Mouse (Mus musculus) left cerebral cortex, postnatal 14 days (tissue): ENCODE results near the gene Usp29. TPM values are rescaled to one million over a fixed set of nuclear protein-coding genes. Genes with fewer than 3 reads are reported as not detected.

Source experiments
- DNase-seq, 2 experiments: peaks; one replicate each; pipeline ENCODE4 v3.0.0; 2021 to 2022; ENCODE audit warnings: low spot score in 2 of 2, mixed read lengths in 1 of 2
- intact Hi-C: fragments of 180-260 bp; cut with DNase I; formaldehyde crosslinking; loops from one replicate; pipeline ENCODE4 v1.15.1; 2025
- total RNA-seq, 2 experiments: library from RNA; stranded (reverse); gene quantifications; 2 replicates each; pipeline ENCODE4 v1.2.3; 2021

The Usp29 gene
- total RNA-seq, 2 experiments from 2014 or later: 40.0 to 44.0 TPM

DNA sequence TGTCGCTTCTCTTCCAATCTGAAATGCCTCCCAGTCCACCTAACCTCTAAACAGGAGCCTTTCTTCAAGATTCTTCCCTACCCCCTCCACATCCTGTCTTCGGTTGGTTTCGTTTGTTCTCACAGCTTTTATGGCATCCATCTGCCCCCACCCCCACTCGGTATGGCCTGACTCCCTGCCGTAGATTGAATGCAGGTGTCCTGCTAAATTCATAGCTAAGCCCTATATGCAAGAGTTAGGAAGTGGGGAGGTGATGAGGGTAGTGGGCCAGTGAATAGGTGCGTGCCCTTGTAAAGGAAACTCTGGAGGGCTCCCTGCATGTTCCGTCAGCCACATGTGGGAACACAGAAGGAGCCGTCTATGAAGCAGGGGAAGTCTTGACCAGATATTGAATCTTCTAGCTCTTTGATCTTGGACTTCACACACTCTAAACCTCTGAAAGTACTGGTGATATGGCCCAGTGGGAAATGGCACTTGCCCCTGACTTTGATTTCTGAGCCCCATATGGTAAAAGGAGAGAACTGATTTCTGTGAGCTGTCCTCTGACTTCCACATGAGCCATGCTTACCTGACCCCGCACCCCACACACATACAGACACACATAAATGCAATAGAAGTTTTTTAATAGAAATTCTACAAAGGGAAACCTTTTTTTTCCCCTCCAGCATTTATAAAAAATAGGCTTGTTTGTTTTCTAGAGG is 68.9 kb downstream of the Usp29 start:
- intact Hi-C loops: no loop called here
- no peak for DNase-seq

DNA sequence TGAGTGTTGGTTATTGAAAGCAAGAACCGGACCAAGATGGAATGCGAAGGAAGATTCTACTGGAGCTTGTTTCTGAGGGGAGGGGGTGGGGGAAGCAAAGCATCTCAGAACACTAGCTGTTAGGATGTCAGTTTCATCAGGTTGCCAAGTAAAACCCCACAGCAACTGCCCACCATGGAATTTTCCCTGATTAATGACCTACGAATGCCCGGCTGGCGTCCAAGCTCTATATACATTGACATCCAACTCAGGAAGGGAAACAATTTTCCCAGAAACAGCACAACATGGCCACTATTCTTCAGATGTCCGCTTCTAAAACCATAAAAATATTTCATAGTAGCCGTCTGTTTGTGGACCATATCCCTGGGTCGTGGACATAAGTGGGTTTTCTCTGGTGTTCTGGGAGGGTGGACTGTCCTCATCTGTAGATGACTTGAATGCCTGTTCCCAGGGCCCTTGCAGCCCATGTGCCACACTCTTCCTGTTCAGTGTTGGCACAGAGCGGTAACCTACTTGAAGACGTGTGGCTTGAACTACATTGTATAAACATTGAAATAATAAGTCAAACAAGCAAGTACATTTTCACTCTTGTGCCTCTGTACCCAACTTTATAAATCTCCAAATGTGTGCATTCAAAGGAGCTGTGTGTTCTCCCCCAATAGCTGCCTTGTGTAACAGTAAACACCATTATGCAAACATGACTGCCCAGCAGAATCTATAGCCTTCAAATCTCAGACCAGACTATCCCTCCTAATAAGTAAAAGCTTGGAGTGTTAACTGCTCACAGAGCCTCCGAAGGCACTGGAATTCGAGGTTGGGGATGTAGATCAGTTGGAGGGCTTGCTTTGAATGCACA is 70.4 kb downstream of the Usp29 start:
- DNase-seq: no peak
- intact Hi-C loops: no loop called here

DNA sequence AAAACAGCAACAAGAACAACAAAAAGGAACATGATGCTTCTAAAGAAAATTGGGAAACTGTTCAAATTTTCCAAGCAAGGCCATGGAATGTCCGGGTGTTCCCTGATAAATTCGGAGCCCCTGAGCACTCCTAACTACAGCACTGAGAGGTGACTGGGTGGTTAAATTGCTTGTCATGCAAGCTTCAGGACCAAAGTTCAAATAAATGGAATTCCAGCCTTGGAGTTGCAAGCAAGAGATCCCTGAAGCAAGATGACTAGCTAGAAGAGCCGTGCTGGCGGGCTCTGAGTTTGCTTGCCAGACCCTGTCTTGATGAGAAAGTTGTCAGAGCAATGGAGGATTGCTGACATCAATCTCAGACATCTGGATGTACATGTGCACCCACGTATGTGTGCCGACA is 71.3 kb downstream of the Usp29 start:
- intact Hi-C loops: no loop called here
- no peak for DNase-seq

DNA sequence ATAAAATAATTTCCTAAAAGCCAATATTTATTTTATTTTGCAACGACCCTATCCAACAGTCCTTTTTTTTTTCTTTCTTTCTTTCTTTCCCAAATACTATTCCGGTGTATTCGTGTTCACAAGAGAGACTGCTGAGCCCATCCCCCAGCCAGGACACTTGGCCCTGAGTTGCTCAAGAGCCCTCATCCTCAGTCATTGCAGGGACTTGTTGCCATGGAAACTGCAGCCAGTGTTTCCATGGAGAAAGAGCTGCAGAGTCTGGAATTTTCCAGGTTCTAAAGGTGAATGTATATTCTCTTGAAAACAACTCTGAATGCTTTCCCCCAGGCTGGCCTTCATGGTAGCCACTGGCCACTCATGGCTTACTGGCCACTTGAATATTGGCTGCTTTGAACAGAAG is 80.2 kb downstream of the Usp29 start:
- intact Hi-C loops: no loop called here

DNA sequence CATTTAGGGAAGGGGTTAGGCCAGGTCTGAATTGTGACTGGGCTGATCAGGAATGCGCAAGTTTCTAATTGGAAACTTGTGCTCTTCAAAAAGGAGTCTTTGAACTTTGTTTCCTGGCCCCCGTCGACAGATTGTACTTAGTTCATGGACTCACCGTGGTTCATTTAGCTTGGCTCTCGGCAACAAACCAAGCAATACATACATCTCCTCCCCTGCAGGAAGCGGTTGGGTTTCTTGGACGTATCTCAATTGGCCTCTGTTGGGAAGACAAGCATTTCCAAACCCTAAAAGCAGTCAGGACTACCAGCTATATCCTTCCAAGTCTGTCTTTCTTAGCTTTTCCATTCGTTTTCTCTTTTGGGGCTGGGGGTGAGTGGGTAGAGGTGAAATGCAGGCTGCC is 84.6 kb downstream of the Usp29 start:
- no peak for DNase-seq
- intact Hi-C loops: no loop called here

More for the DNA sequence above, 80.2 kb downstream of the Usp29 start:
- peak; percentile 67 to 81 for DNase-seq

DNA sequence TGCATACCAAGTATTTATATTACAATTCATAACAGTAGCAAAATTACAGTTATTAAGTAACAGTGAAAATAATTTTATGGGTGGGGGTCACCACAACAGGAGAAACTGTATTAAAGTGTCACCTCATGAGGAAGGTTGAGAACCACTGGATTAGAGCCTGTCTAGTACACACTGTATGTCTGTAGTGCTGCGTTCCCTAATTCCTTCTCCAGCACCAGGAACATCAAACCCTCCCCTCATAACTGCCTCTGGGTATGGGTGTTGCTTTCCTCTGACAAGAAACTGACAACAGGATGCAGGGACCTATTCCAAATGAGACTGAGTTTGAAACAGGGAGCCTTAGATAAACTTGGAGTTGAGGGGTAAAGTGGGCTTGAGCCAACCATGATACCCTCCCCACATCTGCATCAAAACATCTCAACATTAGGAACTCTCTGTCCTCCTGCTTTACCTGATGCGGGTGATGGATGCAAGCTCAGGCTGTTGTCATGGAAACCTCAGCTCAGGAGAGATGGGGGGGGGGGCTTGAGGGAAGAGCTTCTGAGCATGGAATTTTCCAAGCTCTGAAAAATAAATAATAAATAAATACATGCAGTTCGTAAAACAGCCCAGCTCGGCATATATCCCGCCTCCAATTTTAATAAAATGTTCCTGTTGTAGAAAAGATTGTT is 86.5 kb downstream of the Usp29 start:
- DNase-seq: no peak
- intact Hi-C loops: no loop called here

DNA sequence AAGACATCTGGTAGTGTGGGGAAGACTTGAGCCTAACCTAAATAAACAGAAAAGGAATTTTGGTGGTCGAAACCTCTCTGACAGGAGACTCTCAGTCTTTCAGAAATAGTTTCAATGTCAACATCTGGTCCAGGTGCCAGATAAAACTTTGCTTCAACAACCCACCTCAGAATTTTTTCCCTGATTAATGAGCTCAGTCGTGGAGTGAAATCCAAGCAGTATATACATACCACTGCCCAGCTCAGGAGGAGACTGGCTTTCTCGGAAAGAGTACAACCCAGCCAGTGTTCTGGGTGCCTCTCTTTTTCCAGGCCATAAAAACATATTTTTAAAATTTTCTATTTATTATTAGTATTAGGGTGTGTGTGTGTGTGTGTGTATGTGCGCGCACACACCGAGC is 89.9 kb downstream of the Usp29 start:
- DNase-seq: no peak
- intact Hi-C loops: no loop called here

DNA sequence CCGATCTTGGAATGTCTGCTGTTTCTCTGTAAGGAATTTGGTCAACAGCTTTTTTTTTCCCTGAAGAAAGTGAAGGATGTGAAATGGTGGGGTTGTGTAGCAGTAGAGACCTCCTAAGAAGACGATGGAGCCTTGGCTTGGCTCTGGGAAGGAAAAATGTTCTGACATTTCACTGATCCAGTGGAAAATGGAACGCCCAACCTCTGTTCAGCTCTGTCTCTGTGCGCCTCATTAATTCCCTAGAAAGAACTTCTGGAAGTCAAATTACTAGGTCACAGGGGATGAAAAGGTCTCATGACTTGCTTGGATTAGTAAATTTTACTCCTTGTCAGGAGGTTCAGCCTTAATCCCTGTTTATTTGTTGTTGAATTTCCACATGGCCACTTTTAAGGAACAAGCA is 92.3 kb downstream of the Usp29 start:
- intact Hi-C loops: no loop called here
- DNase-seq: no peak

DNA sequence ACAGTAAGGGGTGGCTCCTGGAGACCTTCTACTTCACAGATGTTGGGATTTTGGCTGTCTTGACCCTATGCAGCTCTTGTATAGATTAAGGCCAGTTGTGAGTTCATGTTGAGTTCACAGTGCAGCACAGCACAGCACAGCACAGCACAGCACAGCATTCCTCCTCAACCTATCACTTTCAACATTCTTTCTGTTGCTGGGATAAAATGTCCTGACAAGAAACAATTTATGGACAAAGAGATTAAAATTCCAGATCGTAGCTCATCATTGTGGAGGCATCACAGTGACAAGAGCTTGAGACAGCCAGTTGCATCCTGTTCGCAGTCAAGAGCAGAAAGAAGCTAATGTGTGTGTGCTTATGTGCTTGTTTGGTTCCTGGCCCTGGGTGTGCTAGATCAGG is 93.3 kb downstream of the Usp29 start:
- DNase-seq: no peak
- intact Hi-C loops: no loop called here

DNA sequence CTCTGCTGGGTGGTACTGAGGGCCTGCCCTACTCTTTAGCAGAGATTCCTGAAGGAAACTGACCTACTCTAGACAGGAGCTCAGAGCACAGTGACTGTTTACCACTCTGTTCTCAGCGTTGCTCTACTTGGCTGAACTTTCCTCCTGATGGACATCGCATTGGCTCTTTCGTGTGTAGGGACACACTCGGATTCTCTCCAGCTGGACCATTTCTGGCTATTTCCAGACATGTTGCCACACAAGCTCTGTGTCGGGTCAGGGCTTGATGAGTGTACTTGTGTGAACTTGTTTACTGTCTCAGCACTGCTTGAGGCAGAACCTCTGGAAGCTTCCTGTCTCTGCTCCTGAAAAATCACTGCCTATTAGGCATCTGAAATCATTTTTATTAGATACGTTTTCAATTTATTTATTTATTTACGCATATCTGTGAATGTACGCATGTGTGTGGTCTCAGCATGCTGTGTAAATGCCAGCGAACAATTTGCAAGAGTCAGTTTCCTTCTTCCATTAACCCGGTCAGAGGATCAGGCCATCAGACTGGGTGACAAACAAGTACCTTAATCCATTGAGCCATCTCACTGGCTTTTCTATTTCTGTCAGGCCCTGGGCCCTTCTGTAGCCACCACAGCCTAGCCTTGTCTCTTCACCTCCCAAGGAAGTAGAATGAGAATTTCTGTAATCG is 95.7 kb downstream of the Usp29 start:
- intact Hi-C loops: no loop called here
- DNase-seq: no peak

DNA sequence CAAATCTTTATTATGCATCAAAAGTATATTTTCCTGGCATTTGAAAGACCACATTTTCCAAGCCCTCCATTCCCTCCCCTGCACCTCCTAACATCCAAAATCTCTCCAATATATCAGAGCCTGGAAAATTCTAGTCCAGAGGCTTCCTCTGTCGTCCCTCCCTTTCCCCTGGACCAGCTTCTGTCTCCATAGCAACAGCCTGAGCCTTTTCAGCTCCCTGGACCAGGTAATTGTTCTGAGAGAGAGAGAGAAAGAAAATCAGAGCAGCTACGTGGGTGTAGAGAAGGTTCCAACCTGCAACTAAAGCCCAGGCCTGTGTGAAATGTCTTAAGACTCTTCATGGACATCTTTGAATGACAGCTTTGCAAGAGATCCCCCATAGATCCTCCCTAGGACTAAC is 98.8 kb downstream of the Usp29 start:
- intact Hi-C loops: no loop called here
- DNase-seq: no peak

DNA sequence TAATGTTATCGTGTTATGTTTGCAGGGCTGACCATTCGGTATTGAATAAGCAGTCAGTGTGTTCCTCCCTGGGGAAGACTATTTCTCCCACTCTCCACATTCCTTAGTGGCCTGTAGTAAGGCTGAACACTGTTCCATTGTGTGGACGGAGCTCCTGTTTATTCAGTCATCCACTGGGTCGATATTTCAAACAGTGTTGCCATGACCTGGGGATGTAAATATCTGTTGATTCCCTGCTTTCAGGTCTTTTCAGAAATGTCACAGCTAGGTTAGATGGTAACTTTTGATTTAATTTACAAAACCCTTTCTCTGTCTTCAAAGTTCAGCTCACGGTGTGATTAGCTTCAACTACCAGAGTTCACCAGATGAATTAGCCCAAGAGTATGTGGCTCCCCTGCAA is 104.6 kb downstream of the Usp29 start:
- no peak for DNase-seq
- intact Hi-C loops: no loop called here

DNA sequence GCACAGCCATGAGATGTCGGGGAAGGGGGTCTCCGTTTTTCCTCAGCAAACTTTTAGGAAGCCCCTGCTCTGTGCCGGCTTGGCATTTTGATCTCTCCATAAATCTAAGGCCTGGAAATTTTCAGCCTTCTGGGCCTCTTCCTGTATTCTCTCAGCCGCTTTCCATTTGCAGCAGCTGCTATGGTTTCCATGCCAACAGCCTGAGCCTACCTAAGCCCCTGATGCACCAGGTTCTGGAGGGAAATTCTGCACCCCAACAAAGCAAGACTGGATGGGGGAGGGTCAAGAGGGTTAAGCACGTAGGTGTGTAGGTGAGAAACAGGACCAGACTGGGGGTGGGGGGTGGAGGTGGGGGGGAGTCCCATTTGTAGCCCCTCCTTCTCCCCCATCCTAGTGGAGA is 105.0 kb downstream of the Usp29 start:
- intact Hi-C loops: no loop called here
- peak; percentile 25 to 31 for DNase-seq

DNA sequence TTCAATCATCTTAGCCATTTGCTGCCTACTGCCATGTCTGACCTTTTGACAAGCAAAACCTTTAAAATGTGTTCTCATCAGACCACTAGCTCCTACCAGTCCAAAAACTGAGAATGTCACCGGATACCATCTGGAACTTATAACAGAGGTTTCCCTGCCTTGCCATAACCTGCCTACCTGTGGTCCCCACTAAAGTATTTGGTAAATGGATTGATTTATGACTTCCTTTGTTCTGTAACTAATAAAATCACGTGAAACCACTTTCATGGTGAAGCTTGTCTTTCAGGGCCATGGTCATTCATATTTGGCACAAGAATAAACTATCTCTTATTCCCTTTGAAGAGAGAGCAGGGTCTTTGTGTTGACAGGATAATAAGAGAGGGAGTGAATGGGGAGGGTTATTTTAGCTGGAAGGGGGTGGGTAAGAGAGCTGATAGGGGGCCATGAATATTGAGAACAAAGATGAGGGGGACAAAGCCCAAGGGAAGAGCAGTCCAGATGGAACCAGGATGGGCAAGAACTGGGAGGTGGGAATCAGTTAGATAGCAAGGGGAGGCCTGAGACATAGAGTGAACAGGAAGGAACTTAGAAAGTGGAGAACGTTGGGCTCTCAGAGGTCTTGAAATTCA is 107.0 kb downstream of the Usp29 start:
- no peak for DNase-seq
- intact Hi-C loops: no loop called here

DNA sequence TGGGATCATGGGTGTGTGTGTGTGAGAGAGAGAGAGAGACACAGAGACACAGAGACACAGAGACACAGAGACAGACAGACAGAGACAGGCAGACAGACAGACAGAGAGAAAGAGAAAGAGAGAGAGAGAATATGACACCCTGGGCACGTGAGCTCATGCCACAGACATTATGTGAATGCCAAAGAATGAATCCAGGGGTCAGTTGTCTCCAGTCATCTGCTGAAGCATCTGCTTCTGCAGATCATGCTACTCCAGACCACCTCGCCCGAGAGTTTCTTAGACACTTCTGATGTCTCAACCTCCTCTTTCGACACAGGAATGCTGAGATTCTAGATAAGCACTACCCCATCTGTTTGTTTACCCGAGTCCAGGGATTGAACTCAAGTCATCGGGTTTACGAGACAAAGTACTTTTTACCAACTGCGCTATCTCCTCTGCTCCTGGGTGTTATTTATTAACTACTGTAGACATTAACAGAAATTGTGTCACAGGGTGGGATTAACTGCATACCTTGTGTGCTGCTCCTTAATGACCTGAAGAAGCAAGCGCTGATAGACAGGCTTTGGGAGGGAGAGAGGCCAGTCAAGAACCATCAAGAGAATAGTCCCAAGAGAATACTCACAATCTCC is 107.7 kb downstream of the Usp29 start:
- intact Hi-C loops: no loop called here
- DNase-seq: no peak

DNA sequence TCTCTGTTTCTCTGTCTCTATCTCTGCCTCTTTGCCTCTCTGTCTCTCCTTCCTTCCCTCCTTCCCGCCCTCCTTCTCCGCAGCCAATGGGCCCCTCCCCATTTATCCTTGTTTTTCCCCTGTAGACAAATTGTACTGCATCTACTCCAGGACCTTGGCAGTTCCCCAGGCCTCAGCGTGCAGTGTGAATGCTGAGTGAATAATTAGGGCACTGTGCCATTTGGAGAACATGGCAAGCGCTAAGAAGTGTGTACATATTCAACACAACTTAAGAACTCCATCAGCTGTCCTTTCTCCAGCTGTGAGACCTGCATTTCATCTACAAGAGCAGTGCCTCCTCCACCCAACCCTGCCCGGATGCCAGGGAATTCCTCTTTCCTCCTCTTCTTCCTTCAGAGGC is 110.5 kb downstream of the Usp29 start:
- intact Hi-C loops: no loop called here
- DNase-seq: peak; percentile 53 to 75

DNA sequence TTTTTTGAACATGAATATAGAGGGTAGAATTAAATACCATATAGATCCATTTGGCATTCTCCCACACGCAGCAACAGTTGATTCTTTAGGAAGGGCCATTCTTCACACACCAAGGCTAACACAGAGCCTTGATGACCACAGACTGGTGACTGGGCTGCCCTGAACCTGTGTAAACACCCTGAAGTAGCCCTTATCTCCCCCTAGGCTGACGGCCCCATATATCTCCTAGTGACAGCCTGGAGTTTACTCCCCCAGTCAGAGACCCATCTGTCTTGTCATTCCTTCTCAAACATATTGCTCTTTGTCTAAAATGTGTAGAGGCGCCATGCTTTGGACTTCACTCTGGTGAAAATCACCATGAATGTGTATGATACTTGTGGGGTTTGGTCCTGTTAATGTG is 119.1 kb downstream of the Usp29 start:
- no peak for DNase-seq
- intact Hi-C loops: no loop called here

DNA sequence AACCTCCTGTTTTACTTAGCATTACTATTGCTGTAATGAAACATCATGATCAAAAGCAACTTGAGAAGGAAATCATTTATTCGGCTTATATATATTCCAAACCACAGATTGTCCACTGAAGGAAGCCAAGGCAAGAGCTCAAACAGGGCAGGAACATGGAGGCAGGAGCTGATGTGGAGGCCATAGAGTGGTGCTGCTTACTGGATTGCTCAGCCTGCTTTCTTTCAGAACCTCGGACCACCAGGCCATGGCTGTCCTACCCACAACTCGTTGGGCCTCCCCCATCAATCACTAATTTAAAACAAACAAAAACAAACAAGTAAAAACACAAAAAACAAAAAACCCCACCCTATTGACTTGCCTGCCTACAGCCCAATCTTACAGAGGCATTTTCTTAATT is 119.9 kb downstream of the Usp29 start:
- no peak for DNase-seq
- intact Hi-C loops: no loop called here

DNA sequence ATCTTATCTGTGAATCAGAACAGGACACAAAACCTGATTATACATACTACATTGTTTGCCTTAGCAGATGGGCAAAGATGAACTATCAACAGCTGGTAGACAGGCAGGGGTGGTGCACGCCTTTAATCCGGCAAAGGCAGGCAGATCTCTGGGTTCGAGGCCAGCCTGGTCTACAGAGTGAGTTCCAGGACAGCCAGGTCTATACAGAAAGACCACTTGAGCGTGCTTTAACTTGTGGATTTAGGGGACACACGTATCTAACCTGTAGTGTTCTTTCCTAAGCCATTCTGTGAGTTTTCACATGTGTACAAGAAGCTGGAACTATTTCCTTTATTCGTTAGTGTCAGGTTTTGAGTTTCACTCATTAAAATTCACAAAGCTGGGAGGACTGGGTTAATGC is 120.9 kb downstream of the Usp29 start:
- DNase-seq: no peak
- intact Hi-C loops: no loop called here
